Mouse (Mus musculus) testis, adult 2 months (tissue): Measurements from ENCODE around the gene Pbx2.

Source experiments
- CTCF ChIP-seq: fragments of 200-500 bp; IDR thresholded peaks from 2 replicates; pipeline ENCODE4 v1.5.1; 2012; ENCODE audit warnings: low read depth, mild to moderate bottlenecking, inconsistent platforms, low read length, moderate library complexity; ENCODE audit not compliant: control insufficient read depth, insufficient read depth, insufficient replicate concordance
- POLR2A ChIP-seq: fragments of 200-500 bp; IDR thresholded peaks from 2 replicates; pipeline ENCODE4 v1.6.1; 2012; ENCODE audit warnings: low read depth, mild to moderate bottlenecking, inconsistent platforms, low read length, moderate library complexity; ENCODE audit not compliant: control insufficient read depth

DNA sequence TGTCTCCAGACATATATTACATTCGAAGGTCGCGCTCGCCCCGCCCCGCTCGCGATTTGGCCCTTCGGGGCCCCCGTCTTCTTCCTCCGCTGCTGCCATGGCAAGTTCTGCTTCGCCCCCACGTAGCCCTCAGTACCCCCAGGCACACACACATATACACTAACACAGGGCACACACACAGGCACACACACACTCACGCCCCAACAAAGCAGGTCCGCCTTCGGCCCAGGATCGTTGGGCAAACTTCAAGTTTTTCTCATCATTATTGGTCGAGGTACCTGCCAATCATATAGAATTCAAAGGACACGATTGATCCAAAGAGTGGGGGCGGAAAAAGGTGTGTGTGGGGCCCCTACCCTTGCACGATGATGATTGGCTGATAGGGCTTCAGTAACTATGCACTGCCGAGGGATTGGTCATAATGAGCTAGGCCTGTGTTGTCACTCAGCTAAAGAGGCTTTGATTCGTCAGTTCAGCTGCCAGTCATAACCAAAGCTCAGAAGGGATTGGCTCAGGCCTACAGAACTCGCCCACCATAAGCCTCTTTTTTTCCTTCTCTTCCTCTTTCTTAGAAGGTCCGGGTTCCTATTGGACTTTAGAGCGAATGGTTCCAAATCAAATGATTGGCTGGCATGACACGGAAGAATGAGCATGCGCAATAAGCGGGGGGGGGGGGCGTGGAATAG is 12.5 kb downstream of the Pbx2 start, which contains the start of gene Rnf5:
- TF ChIP-seq CTCF (no peak), POLR2A (peak; percentile 29; the same call in 1 of the 2 replicates)
